Mouse (Mus musculus): ENCODE results near the gene Gm14325.
A peak's percentile ranks its signal among the peaks of the same experiment; 100 is the strongest.
"Not testable (repeated sequence)": the region's sequence is repeated elsewhere in the genome, so short reads cannot be mapped to it uniquely, and the experiment has no call there.

Gm14325 gene

DNA sequence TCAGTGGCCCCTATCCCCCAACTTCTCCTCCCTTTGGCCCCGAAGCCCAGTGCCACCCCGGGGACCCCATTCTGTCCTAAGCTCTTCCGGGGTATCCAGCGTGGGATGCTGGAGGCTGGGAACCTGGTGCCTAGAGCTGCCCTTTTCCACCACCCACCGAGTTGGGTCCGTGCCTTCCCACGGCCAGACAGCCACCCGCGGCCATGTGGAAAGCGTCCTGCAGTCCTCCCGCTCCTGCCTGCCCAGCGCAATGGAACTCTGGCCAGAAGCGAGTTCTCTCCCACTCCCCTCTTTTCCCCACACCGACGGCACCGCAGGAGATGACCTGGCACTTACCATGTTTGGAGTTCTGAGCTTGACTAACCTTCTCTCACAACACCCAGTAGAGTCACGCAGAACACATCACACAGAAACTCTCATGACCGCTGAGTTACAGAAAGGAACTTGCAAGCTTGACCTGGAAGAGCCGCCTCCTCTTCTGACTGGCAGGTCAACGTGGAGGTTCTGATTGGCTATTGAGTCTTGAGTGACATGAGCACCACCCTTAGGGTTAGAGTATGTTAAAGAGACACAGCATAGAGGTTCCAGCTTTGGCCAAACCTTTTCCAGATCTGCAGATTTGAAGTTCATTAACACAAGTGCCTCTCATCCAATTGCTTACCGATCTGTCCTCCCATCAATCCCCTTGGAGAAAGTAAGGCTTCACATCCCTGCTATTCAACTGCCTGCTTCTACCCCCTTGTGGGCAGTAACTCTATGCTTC lies at the start of gene Gm14325:
Gm14325 (minus strand) TSS at position 436 of the 763 bp plus-strand sequence.
- peak; percentile 59 for DNase-seq

DNA sequence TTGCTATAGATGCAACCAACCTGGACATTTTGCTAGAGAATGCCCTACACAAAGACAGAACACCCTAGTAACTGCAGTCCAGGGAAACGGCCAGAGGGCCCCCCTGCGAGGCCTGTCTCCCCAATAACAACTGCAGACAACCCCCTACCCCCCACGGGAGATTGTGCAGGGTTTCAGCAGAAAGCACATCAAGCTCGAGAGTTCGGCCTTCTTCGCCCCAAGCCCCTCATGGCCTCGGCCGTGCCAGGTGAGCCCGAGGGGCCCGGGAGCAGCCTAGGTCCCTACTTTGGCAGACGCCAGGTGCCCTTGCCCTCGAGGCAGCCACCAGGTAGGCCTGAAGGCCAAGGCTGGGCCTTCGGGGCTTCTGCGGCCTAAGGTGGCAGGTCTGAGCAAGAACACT lies 47.6 kb upstream of the Gm14325 start:
- DNase-seq: not testable (repeated sequence)

DNA sequence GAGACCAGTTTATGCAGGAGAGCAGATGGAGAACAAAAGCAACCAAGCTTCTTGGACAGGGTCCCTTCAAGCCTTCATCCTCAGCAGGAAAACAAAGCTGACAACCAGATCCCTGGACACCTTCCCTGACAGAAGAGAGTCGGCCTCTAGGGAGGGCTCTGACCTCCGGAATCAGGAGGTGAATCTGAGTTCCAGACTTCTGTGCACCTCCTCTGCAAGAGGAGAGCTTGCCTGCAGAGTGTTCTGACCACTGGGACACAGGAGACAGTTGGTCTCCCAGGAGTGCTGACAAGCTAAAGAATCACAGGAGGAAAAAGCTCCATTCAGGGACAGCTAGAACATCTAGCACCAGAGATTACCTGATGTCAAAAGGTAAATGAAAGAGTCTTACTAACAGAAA lies 22.1 kb upstream of the Gm14325 start:
- DNase-seq: not testable (repeated sequence)

DNA sequence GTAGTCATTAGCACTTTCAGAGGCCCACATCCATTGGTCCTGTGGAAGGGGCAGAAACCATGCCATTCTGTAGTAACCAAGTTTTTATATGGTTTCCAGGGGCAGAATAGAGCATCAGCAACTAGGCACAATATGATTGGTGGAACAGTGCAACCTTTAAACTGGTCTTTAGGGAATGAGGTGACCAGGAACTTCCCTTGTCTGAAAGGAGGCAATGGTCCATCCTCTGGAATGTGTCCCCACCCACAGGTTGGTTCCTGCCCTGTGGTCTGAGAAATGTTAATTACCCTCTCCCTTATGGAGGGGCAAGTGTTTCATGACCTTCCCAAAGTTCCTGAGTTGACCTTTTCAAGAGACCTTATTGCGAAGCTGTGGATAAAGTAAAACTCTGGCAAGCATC lies 3.5 kb upstream of the Gm14325 start:
- not testable (repeated sequence) for DNase-seq

DNA sequence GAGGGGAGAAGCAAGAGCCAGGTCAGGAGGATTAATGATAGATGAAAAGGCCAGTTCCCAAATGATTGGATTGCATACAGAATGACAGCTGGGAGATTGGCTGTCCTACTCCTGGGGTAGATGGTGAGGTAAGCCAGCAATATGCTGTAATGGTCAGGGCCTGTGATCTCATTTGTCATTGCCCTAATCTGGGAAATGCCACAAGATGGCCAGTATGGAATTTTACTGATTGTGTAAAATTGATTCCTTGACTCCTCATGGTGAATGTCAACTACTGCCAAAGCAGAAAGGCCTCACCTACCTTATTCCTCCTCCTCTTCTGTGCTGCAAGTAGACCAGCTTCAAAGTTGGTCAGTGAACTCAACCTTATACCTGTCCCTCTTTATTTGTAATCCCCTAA lies 3.4 kb downstream of the Gm14325 start:
- DNase-seq: not testable (repeated sequence)

DNA sequence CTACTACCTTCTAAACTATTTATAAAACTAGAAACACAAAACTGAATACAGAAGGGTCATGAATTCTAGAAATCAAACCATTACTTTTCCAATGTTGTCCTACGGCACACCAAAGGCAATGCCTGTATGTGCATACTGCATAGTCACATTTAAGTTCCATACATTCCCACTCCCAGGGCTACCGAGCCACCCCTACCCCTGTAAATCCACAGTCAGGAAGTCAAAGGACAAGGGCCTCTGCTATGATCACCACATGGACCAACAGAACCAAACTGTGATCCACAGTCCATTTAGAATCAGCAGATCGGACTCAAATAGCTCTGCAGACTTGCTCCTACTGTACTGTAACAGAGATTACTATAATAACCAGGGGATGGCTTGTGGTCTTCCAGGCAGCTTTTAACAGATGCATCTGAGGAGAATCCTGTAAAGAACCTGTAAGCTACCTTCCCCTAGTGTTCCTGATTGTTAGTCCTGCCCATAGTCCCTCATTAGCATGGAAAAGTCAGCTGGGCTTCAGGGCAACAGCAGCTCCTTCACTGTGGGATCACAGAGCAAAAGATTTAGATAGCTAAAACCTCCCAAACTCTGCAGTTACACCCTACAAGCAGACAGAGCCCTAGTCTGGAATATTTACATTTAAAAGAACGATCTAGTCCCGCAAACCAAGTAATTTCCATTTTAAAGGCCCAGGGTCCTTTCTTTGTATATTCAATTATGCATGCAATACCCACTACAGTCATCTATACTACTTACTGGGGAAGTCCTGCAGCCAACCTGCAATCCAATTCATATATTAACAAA lies 4.2 kb downstream of the Gm14325 start:
- DNase-seq: not testable (repeated sequence)

DNA sequence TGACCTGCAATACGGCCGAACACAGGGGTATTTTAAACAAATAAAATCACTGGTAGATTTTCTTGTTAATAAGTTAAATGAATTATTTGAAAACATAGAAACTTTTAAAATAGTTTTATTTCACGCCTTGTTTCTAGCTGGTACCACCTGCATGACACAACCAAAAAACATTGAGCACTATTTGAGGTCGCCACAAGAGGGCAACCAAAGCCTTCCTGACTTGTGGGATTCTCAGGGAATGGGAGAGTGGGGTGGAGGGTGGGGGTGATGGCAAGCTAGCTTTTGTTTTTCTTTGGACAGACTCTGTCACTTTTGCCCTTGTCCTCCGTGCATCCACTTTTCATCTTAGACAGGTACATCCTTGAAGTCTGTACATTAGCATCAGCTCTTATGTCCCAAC lies 18.2 kb downstream of the Gm14325 start:
- peak; percentile 30 for DNase-seq

DNA sequence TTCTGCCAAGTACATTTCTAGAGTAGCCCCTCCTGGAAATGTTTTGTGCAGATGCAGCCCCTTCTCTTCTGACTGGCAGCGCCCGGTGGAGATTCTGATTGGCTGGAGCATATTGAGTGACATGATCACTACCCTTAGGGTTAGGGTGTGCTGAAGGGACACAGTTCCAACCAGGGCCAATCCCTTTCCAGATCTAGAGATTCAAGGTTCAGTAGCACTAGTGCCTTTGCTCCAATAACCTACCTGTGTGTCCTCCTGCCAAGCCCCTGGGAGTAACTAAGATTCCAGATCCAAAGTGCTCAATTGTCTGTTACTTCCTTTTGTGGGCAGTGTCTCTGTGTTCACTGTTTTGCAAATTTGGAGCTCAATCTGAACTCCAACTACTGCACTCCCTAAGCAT lies 34.0 kb downstream of the Gm14325 start:
- DNase-seq: not testable (repeated sequence)

DNA sequence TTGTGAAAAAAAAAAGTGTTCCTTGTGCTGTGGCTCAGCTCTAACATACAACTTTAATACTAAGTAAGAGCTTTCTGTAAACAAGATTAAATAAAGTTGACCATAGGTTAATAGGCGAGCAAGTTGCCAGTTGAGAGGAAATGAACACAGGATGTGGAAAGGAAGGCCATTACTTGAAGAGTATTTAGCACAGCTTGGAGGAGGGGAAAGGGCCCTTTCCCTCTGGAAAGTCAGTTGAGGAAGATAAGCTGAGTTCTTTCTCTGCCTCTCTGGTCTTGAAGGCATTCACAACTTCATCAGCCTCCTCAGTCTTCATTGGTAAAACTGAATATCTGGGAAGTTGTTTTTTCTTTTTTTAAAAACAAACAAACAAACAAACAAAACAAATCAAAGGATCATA lies 52.8 kb downstream of the Gm14325 start:
- not testable (repeated sequence) for DNase-seq
